Mouse (Mus musculus) forebrain, embryonic 13.5 days (tissue): ENCODE measurements at regions not wholly inside any gene's neighbourhood (a gene's known extent, or its start where the extent isn't known, plus 50 kb on each side); places are given as distances from the start of the nearest gene placed in this dataset.

ENCODE experiments used
- ATAC-seq: fragments of 200-750 bp; cut with Nextera tagmentation; 2 replicates; pipeline ENCODE4 v1.8.0; 2017
- H3K27ac ChIP-seq: fragments of 300-500 bp; sonication (generic); 2 replicates; pipeline ENCODE4 v1.5.1; 2015; ENCODE audit warnings: inconsistent platforms, mild to moderate bottlenecking, moderate library complexity
- H3K27me3 ChIP-seq: fragments of 300-500 bp; sonication (generic); 2 replicates; pipeline ENCODE4 v1.6.1; 2015; ENCODE audit warnings: mild to moderate bottlenecking, inconsistent platforms
- H3K36me3 ChIP-seq: fragments of 300-500 bp; sonication (generic); 2 replicates; pipeline ENCODE4 v1.6.1; 2015; ENCODE audit warnings: mild to moderate bottlenecking, inconsistent platforms; ENCODE audit not compliant: poor library complexity, severe bottlenecking
- H3K4me1 ChIP-seq: fragments of 300-500 bp; sonication (generic); 2 replicates; pipeline ENCODE4 v1.6.1; 2015; ENCODE audit warnings: inconsistent platforms
- H3K4me2 ChIP-seq: fragments of 300-500 bp; sonication (generic); 2 replicates; pipeline ENCODE4 v1.6.1; 2015; ENCODE audit warnings: inconsistent platforms, mild to moderate bottlenecking, moderate library complexity
- H3K4me3 ChIP-seq: fragments of 300-500 bp; sonication (generic); 2 replicates; pipeline ENCODE4 v1.5.1; 2015; ENCODE audit warnings: mild to moderate bottlenecking, inconsistent platforms
- H3K9ac ChIP-seq: fragments of 300-500 bp; sonication (generic); 2 replicates; pipeline ENCODE4 v1.6.1; 2015; ENCODE audit warnings: mild to moderate bottlenecking, inconsistent platforms
- H3K9me3 ChIP-seq: fragments of 300-500 bp; sonication (generic); replicated peaks from 2 replicates; pipeline ENCODE4 v1.6.1; 2016; ENCODE audit warnings: inconsistent platforms
- WGBS: fragments of 180-500 bp; shearing (Covaris S2); methylation state at CpG from one replicate; pipeline ENCODE4 v1.1.7; 2015; 5-methylcytosine and 5-hydroxymethylcytosine counted together

DNA sequence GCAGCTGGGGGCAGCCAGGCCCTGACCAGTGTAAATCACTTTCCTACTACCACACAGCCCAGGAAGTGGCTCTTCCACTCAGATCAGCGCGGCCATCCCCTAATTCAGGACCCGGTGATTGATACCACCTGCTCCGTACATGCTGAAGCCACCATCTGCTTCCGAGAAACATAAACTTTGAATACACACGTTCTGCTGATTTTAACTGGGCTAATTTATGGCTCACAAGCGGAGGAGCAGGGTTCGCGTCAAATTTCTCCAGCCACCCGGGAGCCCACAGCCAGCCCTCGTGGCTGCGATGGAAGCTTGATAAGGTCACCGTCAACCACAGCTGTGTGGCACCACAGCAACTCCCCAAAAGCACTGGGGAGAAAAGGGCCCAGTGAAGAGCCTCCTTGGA lies 72.0 kb upstream of the Nkx1-1 start:
- ATAC-seq = no peak
- Histone ChIP-seq H3K27ac (no peak overlapping the region), H3K27me3 (peaks cover 30% of the 10 kb centered on the region), H3K9me3 (no peaks in the 10 kb centered on the region), H3K4me3 (no peak overlapping the region), H3K4me2 (no peak overlapping the region), H3K9ac (no peak overlapping the region), H3K36me3 (no peaks in the 10 kb centered on the region), H3K4me1 (peaks cover 11% of the 10 kb centered on the region)
- WGBS = 72% methylated on average over 13 of the region's 13 CpGs

DNA sequence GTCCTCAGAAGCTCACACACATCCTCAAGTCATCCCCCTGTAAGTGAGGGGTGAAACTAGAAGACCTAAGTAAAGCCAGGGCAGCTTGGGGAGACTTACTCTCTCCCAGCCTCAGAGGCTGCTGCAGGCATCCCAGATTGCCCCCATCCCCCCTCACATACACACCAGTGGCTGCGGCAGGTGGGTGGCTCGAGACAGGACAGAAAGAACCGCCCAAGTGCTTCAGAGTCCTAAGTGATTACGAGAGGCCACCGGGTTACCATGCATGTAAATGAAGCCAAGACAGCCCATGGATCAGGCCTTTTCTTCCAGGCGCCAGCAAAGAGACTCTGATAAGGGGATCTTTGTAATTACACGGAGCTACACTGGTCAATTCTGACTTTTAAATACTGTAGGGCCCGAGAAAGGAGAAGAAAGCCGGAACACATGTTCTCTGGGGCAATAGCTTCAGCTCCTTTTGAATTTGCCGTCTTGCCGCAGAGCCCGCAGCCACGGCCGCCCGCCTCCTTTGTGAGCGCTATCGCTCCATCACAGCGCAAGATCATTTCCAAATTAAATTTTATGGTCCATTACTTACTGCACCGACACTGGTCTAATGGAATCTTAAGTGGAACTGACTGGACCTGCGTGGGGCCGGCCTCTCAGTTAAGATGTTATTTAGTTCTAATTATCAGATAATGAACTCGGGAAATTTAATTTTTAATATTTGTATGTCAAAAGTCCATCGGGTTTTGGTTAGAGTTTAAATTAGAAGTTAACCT lies 68.1 kb upstream of the Nkx1-1 start:
- H3K27me3 ChIP-seq = peaks cover 42% of the 10 kb centered on the region
- WGBS = 45% methylated on average over 23 of the region's 23 CpGs

DNA sequence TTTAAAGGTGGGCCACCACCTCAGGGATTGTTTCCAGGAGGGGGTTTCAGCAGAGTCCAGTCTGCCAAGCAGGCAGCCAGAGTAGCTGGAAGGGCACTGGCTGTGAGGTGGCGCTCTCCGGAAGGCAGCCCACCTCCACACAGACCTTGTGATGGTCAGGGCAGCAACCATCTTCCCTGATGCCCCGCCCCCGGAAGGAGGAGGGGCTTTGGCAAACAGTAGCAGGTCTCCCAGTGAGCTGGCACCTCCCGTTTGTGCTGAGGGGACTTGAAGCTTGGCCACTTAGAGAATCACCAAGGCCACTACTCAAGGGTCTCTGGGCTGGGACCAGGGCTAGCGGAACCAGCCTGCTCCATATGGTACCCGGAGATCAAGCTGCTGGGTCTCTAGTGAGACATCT lies 67.4 kb upstream of the Nkx1-1 start:
- no peak for ATAC-seq
- H3K36me3 ChIP-seq = no peaks in the 10 kb centered on the region
- no peak overlapping the region for H3K4me3 ChIP-seq
- 48% methylated on average over 7 of the region's 7 CpGs for WGBS
- H3K4me1 ChIP-seq = peaks cover 12% of the 10 kb centered on the region
- H3K9ac ChIP-seq = no peak overlapping the region
- H3K27me3 ChIP-seq = peaks cover 45% of the 10 kb centered on the region
- H3K27ac ChIP-seq = no peak overlapping the region
- H3K4me2 ChIP-seq = no peak overlapping the region
- H3K9me3 ChIP-seq = no peaks in the 10 kb centered on the region

More for the DNA sequence above, 68.1 kb upstream of the Nkx1-1 start:
- Histone ChIP-seq H3K4me3 (no peak overlapping the region), H3K9me3 (no peaks in the 10 kb centered on the region), H3K36me3 (no peaks in the 10 kb centered on the region), H3K4me2 (no peak overlapping the region), H3K4me1 (peaks cover 12% of the 10 kb centered on the region), H3K27ac (no peak overlapping the region), H3K9ac (no peak overlapping the region)
- no peak for ATAC-seq

DNA sequence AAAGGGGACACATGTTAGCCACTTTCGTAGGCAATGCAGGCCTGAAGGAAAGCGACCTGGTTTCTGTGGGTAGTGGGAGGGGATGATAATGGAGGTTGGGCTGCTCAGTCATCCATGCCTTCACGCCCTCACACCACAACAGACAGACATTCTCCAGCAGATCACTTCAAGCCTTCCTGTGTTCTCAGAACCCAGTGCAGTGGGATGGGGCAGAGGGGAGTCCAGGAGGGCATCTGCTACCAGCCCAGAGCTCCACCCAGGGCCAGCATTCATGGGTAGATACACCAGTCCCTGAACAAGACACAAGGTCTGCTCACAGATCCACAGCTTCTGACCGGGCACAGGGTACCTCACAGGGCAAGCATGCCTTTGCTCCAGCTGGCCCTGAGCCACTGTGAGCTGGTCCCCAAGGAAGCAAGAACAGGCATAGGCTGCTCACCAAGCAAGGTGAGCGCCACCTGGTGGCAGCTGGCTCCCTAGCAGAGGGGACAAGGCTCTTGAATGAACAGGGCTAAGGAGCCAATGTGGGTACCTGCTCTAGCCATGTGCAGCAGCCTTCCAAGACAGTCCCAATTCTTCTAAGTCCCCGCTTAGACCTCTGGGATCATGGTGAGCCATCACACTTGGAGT lies 62.2 kb upstream of the Nkx1-1 start:
- H3K9ac ChIP-seq = no peak overlapping the region
- H3K4me3 ChIP-seq = no peak overlapping the region
- WGBS = 22% methylated on average over 6 of the region's 6 CpGs
- no peak overlapping the region for H3K27ac ChIP-seq
- H3K27me3 ChIP-seq = peaks cover 47% of the 10 kb centered on the region
- peak; percentile 88 for ATAC-seq
- H3K36me3 ChIP-seq = no peaks in the 10 kb centered on the region
- H3K4me2 ChIP-seq = no peak overlapping the region
- peaks cover 9% of the 10 kb centered on the region; the same call in 1 of the 2 replicates for H3K4me1 ChIP-seq
- no peaks in the 10 kb centered on the region for H3K9me3 ChIP-seq

DNA sequence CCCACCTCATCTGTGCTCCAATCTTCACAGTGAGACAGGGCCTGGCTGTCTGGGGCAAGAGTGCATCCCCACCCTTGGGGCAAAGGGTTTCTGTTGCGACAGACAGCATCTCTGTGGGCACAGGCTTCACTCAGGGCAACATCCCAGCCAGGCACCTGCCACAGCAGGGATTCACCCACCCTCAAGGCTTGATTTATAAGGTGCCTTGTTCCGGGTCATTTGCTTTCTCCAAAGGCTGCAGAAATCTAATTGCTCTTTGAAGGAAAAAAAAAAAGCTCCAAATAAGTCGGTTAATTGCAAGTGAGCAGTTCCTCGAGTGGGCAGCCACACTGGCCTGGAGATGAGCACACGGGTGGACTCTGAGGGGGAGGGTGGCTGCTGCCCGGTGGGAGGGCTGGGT lies 61.5 kb upstream of the Nkx1-1 start:
- 29% methylated on average over 6 of the region's 6 CpGs for WGBS
- Histone ChIP-seq H3K27me3 (peaks cover 45% of the 10 kb centered on the region), H3K9ac (no peak overlapping the region), H3K4me3 (no peak overlapping the region), H3K4me2 (no peak overlapping the region), H3K27ac (no peak overlapping the region), H3K36me3 (no peaks in the 10 kb centered on the region), H3K4me1 (peaks cover 6% of the 10 kb centered on the region; the same call in 1 of the 2 replicates), H3K9me3 (no peaks in the 10 kb centered on the region)
- ATAC-seq = no peak

DNA sequence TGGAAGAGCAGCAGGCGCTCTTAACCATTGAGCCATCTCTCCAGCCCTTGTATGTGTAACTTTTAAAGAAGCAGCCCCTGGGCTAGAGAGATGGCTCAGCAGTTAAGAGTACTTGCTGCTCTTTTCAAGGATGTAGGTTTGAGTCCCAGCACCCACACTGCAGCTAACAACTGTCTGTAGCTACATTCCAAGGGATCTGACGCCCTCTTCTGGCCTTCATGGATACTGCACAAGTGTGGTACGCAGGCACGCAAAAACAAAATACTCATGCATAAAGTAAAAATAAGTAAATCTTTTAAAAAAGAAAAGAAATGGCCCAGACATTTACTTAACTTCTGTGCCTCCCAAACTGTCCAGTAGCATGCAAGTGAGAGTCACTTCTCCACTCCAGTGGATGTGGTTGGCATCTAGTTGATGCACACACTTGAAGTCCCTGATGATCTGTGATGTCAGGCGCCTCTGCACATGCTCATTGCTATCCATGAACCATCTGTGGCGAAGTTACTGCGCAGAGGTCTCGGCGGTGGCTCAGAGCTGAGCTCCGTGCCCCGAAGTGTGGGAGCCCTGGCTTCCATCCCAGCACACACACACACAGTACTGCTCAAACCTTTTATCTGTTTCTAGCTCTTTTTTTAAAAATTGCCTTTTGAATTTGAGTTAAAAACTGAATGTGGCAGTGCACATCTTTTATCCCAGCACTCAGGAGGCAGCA lies 59.0 kb upstream of the Nkx1-1 start:
- no peaks in the 10 kb centered on the region for H3K36me3 ChIP-seq
- no peak overlapping the region for H3K4me2 ChIP-seq
- H3K27ac ChIP-seq = no peak overlapping the region
- peaks cover 14% of the 10 kb centered on the region for H3K4me1 ChIP-seq
- no peak for ATAC-seq
- peaks cover 55% of the 10 kb centered on the region; the same call in 1 of the 2 replicates for H3K27me3 ChIP-seq
- no peaks in the 10 kb centered on the region for H3K9me3 ChIP-seq
- H3K9ac ChIP-seq = no peak overlapping the region
- WGBS = 90% methylated on average over 11 of the region's 11 CpGs
- no peak overlapping the region for H3K4me3 ChIP-seq

DNA sequence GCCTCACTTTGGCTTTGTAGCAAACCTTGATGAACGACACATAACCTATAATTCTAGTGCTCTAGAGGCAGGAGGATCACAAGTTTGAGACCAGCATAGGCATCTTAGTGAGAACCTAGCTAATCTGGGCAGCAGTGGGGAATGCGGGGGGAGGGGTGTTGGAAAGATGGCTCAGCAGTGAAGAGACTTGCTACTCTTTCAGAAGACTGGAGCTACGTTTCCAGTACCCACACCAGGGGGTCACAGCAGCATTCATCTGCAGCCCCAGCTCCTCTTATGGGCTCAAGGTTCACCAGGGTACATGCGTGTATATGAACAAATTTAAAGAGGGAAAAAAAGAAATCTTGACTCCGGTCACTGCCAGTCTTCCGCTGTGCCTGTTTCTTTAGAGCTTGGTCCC lies 55.5 kb upstream of the Nkx1-1 start:
- Histone ChIP-seq H3K9ac (no peak overlapping the region), H3K4me2 (no peak overlapping the region), H3K4me1 (peaks cover 8% of the 10 kb centered on the region), H3K9me3 (no peaks in the 10 kb centered on the region), H3K27ac (no peak overlapping the region), H3K4me3 (no peak overlapping the region), H3K27me3 (peaks cover 27% of the 10 kb centered on the region; the same call in 1 of the 2 replicates), H3K36me3 (no peaks in the 10 kb centered on the region)
- WGBS = 70% methylated on average over 6 of the region's 6 CpGs
- ATAC-seq = no peak

DNA sequence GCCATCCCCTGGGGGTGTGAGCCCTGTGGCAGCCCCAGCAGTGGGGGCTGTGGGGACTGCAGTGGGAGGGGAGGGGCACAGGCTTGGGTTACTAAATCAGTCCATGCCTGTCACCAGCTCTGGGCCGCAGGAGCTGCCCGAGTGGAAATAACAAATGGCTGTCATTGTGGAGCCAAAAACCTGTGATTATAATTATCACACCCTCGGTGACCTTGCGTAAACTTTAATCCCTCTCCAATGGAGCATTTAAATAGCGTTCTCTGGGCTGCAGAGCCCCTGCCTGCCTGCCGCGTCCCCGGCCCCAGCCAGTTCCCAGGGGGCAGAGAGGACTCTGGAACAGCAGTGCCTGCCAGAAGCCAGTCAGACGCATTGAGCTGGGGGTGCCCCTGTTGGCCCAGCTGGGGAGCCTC lies 54.4 kb upstream of the Nkx1-1 start:
- H3K27me3 ChIP-seq = peaks cover 34% of the 10 kb centered on the region; the same call in 1 of the 2 replicates
- H3K9ac ChIP-seq = no peak overlapping the region
- WGBS = 2% methylated on average over 9 of the region's 9 CpGs
- H3K4me2 ChIP-seq = no peak overlapping the region
- H3K9me3 ChIP-seq = no peaks in the 10 kb centered on the region
- H3K4me3 ChIP-seq = no peak overlapping the region
- peaks cover 8% of the 10 kb centered on the region for H3K4me1 ChIP-seq
- H3K36me3 ChIP-seq = no peaks in the 10 kb centered on the region
- H3K27ac ChIP-seq = no peak overlapping the region
- ATAC-seq = no peak

DNA sequence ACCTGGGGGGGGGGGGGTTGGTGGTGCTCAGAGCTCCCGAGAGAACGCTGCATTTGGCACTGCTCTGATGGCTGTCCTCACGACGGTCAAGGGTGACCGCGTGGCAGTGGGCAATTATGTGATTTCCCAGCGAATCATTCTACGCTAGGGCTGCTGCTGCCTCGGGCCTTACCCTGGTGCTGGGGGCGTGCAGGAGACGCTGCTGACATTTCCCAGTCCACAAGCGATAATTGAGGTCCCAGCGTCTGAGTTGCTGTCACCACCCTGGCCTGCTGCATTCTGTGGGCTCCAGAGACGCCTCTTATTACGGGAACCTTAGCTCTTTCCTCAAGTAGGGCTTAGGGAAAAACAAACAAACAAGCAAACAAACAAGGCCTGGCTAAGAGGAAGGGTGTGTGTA lies 52.0 kb upstream of the Nkx1-1 start:
- no peak for ATAC-seq
- WGBS = 67% methylated on average over 15 of the region's 15 CpGs
- Histone ChIP-seq H3K4me2 (no peak overlapping the region), H3K4me3 (no peak overlapping the region), H3K27me3 (peaks cover 29% of the 10 kb centered on the region; the same call in 1 of the 2 replicates), H3K36me3 (no peaks in the 10 kb centered on the region), H3K9ac (no peak overlapping the region), H3K27ac (no peak overlapping the region), H3K9me3 (no peaks in the 10 kb centered on the region), H3K4me1 (peaks cover 13% of the 10 kb centered on the region)
